Mouse (Mus musculus) heart, adult 11 months (tissue): ENCODE data around the gene Usp21.
"Not testable (repeated sequence)": the region's sequence is repeated elsewhere in the genome, so short reads cannot be mapped to it uniquely, and the experiment has no call there.

Experiments used
- DNase-seq: peaks from one replicate; pipeline ENCODE4 v3.0.0; 2022

The Usp21 gene

GRCm38 (mm10) chr1:171287136-171288081 is at the start of gene Usp21:
Usp21 (minus strand) TSS chr1:171287991.
- DNase-seq: peak; percentile 100

GRCm38 (mm10) chr1:171330216-171330560 is 42.4 kb upstream of the Usp21 start:
- no peak for DNase-seq

GRCm38 (mm10) chr1:171329433-171330215 is 41.8 kb upstream of the Usp21 start:
- no peak for DNase-seq

GRCm38 (mm10) chr1:171328839-171329432 is 41.1 kb upstream of the Usp21 start, which contains the start of gene Dedd:
Dedd (plus strand) TSS chr1:171329145.
- DNase-seq: peak; percentile 99

- DNase-seq: peak; percentile 36
Observed at GRCm38 (mm10) chr1:171328244-171328643, 40.5 kb upstream of the Usp21 start.

- DNase-seq: peak; percentile 59
Observed at GRCm38 (mm10) chr1:171326588-171326987, 38.8 kb upstream of the Usp21 start.

- DNase-seq: peak; percentile 25
Observed at GRCm38 (mm10) chr1:171325571-171325970, 37.8 kb upstream of the Usp21 start.

GRCm38 (mm10) chr1:171322012-171322411 is 34.2 kb upstream of the Usp21 start:
- peak; percentile 80 for DNase-seq

- DNase-seq: no peak
Observed at GRCm38 (mm10) chr1:171321415-171321814, 33.6 kb upstream of the Usp21 start.

- DNase-seq: peak; percentile 90
Observed at GRCm38 (mm10) chr1:171320151-171320550, 32.4 kb upstream of the Usp21 start.

GRCm38 (mm10) chr1:171319748-171320147 is 32.0 kb upstream of the Usp21 start:
- DNase-seq: peak; percentile 71

- DNase-seq: no peak
Observed at GRCm38 (mm10) chr1:171309321-171309720, 21.5 kb upstream of the Usp21 start.

GRCm38 (mm10) chr1:171306157-171306556 is 18.4 kb upstream of the Usp21 start:
- not testable (repeated sequence) for DNase-seq

- DNase-seq: no peak
Observed at GRCm38 (mm10) chr1:171298226-171298625, 10.4 kb upstream of the Usp21 start.

GRCm38 (mm10) chr1:171295063-171295402 is 7.2 kb upstream of the Usp21 start:
- DNase-seq: no peak

- DNase-seq: peak; percentile 99
Observed at GRCm38 (mm10) chr1:171294298-171295062, 6.7 kb upstream of the Usp21 start, which contains the start of gene Ufc1. Ufc1 (minus strand) TSS chr1:171295024.

GRCm38 (mm10) chr1:171293906-171294297 is 6.1 kb upstream of the Usp21 start:
- DNase-seq: no peak

GRCm38 (mm10) chr1:171293351-171293750 is 5.6 kb upstream of the Usp21 start:
- DNase-seq: no peak

- DNase-seq: peak; percentile 91
Observed at GRCm38 (mm10) chr1:171288328-171288727, 537 bp upstream of the Usp21 start.

GRCm38 (mm10) chr1:171286517-171286916 is 1.3 kb downstream of the Usp21 start:
- peak; percentile 96 for DNase-seq

GRCm38 (mm10) chr1:171285096-171285892 is 2.5 kb downstream of the Usp21 start:
- peak; percentile 91 for DNase-seq

GRCm38 (mm10) chr1:171284491-171284890 is 3.3 kb downstream of the Usp21 start:
- DNase-seq: peak; percentile 88
